Mouse (Mus musculus): ENCODE measurements around the gene Olfr1162.
"Not testable (repeated sequence)": the region's sequence is repeated elsewhere in the genome, so short reads cannot be mapped to it uniquely, and the experiment has no call there.

Gene Olfr1162

DNA sequence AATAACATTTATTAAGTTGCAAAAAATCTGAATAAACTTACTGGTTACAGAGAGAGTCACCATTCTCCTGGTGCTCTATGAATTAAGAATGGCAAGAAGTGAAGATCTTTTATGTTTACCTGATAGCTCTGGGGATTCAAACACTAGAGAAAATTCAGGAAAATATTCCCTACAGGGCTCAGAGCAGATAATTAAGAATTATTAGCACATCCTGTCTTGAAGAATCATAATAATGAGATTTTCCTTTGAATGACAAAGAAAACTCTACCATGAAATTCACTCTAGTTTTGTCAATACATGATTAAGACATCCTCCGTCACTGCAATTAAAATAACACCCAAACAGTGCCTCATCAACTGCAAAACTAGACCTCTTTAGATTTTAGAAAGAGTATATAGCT, at the start of gene Olfr1162:
TSS of gene Olfr1162 (minus strand) at position 101 of the 400 bp plus-strand sequence.
- DNase-seq = no peak

GRCm38 (mm10) chr2:88093866-88094265, 42.9 kb upstream of the Olfr1162 start, which contains the start of gene Olfr1164:
Gene Olfr1164, minus strand, starts transcription at chr2:88093966.
- no peak for DNase-seq

- DNase-seq = no peak
These were observed 20.8 kb upstream of the Olfr1162 start, which contains the start of gene Olfr1163 for GRCm38 (mm10) chr2:88071730-88072129. Gene Olfr1163, minus strand, starts transcription at chr2:88071830.

GRCm38 (mm10) chr2:88063587-88063986, 12.7 kb upstream of the Olfr1162 start:
- DNase-seq = no peak

- no peak for DNase-seq
These were observed 13.3 kb downstream of the Olfr1162 start, which contains the start of gene Olfr73 for GRCm38 (mm10) chr2:88037599-88037998. Gene Olfr73, minus strand, starts transcription at chr2:88037699.

- not testable (repeated sequence) for DNase-seq
These were observed 28.5 kb downstream of the Olfr1162 start, which contains the start of gene Olfr1161 for GRCm38 (mm10) chr2:88022474-88022873. Gene Olfr1161, plus strand, starts transcription at chr2:88022774.

DNA sequence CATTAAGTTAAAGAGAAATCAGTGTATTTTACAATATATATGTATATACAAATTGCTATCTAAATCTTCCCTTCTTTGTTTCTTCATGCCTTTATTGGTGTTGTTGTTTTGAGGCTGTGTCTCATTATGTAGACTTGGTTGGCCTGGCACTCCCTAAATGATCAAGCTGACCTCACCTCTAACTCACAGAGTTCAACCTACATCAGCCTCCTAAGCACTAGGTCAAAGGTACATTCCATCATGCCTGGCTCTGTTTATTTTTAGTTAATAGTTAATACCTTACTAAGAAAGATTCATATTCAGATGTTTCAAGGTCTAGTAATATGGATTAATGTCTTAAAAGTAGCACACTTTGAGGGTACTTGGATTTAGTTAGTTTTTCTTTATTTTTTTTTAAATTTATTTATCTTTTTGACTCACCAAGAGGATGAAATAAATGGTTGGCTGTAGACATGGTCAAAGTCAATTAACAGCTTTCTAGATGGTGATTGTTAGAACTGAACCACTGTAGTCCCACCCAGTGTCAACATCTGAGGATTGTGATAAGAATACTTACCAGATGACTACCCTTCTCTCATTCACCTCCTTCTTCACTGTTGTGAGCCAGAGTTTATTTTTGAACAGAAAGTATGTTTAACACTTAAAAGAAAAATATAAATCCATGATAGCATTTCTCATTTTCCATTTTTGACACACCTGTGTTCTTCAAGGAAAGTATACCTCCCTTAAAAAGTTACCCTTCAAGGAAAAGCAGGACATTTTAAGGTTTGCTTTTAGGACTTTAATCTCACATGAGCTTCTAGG, 43.2 kb downstream of the Olfr1162 start, which contains the start of gene Olfr1160:
TSS of gene Olfr1160 (minus strand) at position 754 of the 804 bp plus-strand sequence.
- DNase-seq = no peak
